Mouse (Mus musculus) small intestine, adult 2 months (tissue): ENCODE measurements around the gene Nudt4.

Experiments used
- CTCF ChIP-seq: fragments of 200-500 bp; IDR thresholded peaks from 2 replicates; pipeline ENCODE4 v1.5.1; 2012; ENCODE audit warnings: low read depth, mild to moderate bottlenecking, control low read depth, inconsistent platforms, low read length, moderate library complexity, mixed read lengths; ENCODE audit not compliant: insufficient replicate concordance, insufficient read length; ENCODE audit errors: extremely low read depth
- POLR2A ChIP-seq: fragments of 200-500 bp; IDR thresholded peaks from 2 replicates; pipeline ENCODE4 v1.6.1; 2012; ENCODE audit warnings: low read depth, mild to moderate bottlenecking, control low read depth, inconsistent platforms, low read length, moderate library complexity

- no peak for TF ChIP-seq CTCF
- no peak for TF ChIP-seq POLR2A
These were observed 13.1 kb upstream of the Nudt4 start for GRCm38 (mm10) chr10:95576876-95577566.
